Mouse (Mus musculus): ENCODE measurements around the gene Smg5.

GRCm38 (mm10) chr3:88335436-88336053 is 515 bp upstream of the Smg5 start:
- TF ChIP-seq CTCF (IDR thresholded peaks at IDR 0.05; ENCODE audit: control insufficient read depth, insufficient read depth, insufficient read length): no peak
- no peak for TF ChIP-seq USF1 (IDR thresholded peaks at IDR 0.05; ENCODE audit: low read depth)
- TF ChIP-seq MAX (IDR thresholded peaks at IDR 0.05): no peak
- TF ChIP-seq MYOD1 (IDR thresholded peaks at IDR 0.05; ENCODE audit: control insufficient read depth, insufficient read length, low read depth): no peak
- TF ChIP-seq CEBPB (IDR thresholded peaks at IDR 0.05; ENCODE audit: low read depth): no peak
- TF ChIP-seq MYOG (IDR thresholded peaks at IDR 0.05; ENCODE audit: control insufficient read depth, extremely low read depth, insufficient read length): no peak
